Comparison of ENCODE assay signal across 19 mouse cellular contexts in the genomic region with DNA sequence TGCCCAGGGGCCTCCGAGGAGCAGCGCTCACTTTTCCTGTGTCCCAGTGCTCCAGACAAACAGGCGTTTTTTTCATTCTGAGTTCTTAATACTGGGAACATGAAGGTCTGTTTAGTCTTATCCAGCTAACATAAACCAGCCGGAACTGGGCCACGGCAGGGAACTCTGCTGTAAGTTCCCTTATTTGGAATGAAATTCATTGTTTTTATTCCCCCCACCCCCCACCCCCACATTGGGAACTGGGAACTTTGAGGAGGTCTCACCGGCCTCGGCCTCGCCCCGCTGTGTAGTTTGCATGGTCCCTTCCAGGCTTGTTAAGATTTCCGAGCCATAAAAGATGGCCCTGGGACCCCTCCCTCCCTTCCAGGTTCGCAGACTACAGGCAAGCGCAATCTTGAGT. TPM values are rescaled to one million over a fixed set of nuclear protein-coding genes. Genes with fewer than 3 reads are reported as not detected.
DNase-seq lines count a peak whose midpoint lies in the region; ATAC-seq and TF ChIP-seq lines count a peak whose summit lies in the region.
"Had no signal": no experiment of that assay in that cellular context is flagged by ENCODE, and none has a peak within 500 bp of the region (broad histone marks: within the 10 kb centered on the region; RNA-seq: fewer than 3 reads in every experiment).

No protein-coding gene starts in this region.

- H3K36me3 ChIP-seq in heart, embryonic 13.5 days = no peaks in the 10 kb centered on the region
- no peaks in the 10 kb centered on the region for H3K36me3 ChIP-seq in lung, embryonic 16.5 days (ENCODE audit: control insufficient read depth, insufficient read depth, low read length)
- H3K36me3 ChIP-seq in embryonic facial prominence, embryonic 14.5 days (ENCODE audit: control insufficient read depth, insufficient read depth, low read length) = no peaks in the 10 kb centered on the region
- H3K36me3 ChIP-seq in stomach, embryonic 16.5 days (ENCODE audit: control insufficient read depth, insufficient read depth, low read length) = no peaks in the 10 kb centered on the region
- H3K36me3 ChIP-seq in forebrain, postnatal 0 days (ENCODE audit: insufficient read depth) = no peaks in the 10 kb centered on the region
- H3K36me3 ChIP-seq: liver, embryonic 12.5 days; neural tube, embryonic 12.5 days had no signal

- H3K27me3 ChIP-seq in heart, embryonic 13.5 days (replicated peaks) = no peaks in the 10 kb centered on the region
- no peaks in the 10 kb centered on the region for H3K27me3 ChIP-seq in lung, embryonic 16.5 days (ENCODE audit: control insufficient read depth, insufficient read depth, low read depth, low read length)
- no peaks in the 10 kb centered on the region for H3K27me3 ChIP-seq in embryonic facial prominence, embryonic 14.5 days (replicated peaks; ENCODE audit: control insufficient read depth, insufficient read depth, low read length)
- H3K27me3 ChIP-seq in stomach, embryonic 16.5 days (ENCODE audit: control insufficient read depth, insufficient read depth, low read length) = no peaks in the 10 kb centered on the region
- no peaks in the 10 kb centered on the region for H3K27me3 ChIP-seq in forebrain, postnatal 0 days (ENCODE audit: insufficient read depth, low read length)
- H3K27me3 ChIP-seq: neural tube, embryonic 12.5 days had no signal

- H3K27ac ChIP-seq in heart, embryonic 13.5 days (replicated peaks) = peak overlapping the region; percentile 53; the same call in 1 of the 2 replicates
- peak overlapping the region; percentile 78 for H3K27ac ChIP-seq in lung, embryonic 16.5 days (ENCODE audit: low read length)
- H3K27ac ChIP-seq in embryonic facial prominence, embryonic 14.5 days (replicated peaks; ENCODE audit: low read depth, low read length) = no peak overlapping the region; the same call in 1 of the 2 replicates
- H3K27ac ChIP-seq in stomach, embryonic 16.5 days (ENCODE audit: low read length) = peak overlapping the region; percentile 85
- H3K27ac ChIP-seq in forebrain, postnatal 0 days (ENCODE audit: low read depth, low read length) = no peak overlapping the region
- H3K27ac ChIP-seq: liver, embryonic 12.5 days; neural tube, embryonic 12.5 days had no signal

- no peak for TF ChIP-seq POLR2A in lung, adult 2 months (IDR thresholded peaks at IDR 0.05; ENCODE audit: borderline replicate concordance, extremely low read depth, low read depth, low read length)

- H3K4me3 ChIP-seq in heart, embryonic 13.5 days = no peak overlapping the region
- no peak overlapping the region for H3K4me3 ChIP-seq in lung, embryonic 16.5 days (ENCODE audit: low read length)
- no peak overlapping the region for H3K4me3 ChIP-seq in lung, adult 2 months (replicated peaks; ENCODE audit: extremely low read depth, low read depth, low read length)
- H3K4me3 ChIP-seq in embryonic facial prominence, embryonic 14.5 days (ENCODE audit: low read depth, low read length) = no peak overlapping the region
- no peak overlapping the region for H3K4me3 ChIP-seq in stomach, embryonic 16.5 days (replicated peaks; ENCODE audit: low read length)
- H3K4me3 ChIP-seq in forebrain, postnatal 0 days (ENCODE audit: low read depth, low read length) = no peak overlapping the region
- H3K4me3 ChIP-seq: liver, embryonic 12.5 days; neural tube, embryonic 12.5 days had no signal

- H3K9me3 ChIP-seq in heart, embryonic 13.5 days = no peaks in the 10 kb centered on the region
- H3K9me3 ChIP-seq in lung, embryonic 16.5 days (ENCODE audit: control insufficient read depth, low read length) = no peaks in the 10 kb centered on the region
- H3K9me3 ChIP-seq in embryonic facial prominence, embryonic 14.5 days (ENCODE audit: control insufficient read depth, low read length) = no peaks in the 10 kb centered on the region
- H3K9me3 ChIP-seq in stomach, embryonic 16.5 days (replicated peaks; ENCODE audit: control insufficient read depth, low read length) = no peaks in the 10 kb centered on the region
- no peaks in the 10 kb centered on the region for H3K9me3 ChIP-seq in forebrain, postnatal 0 days (ENCODE audit: low read length)
- H3K9me3 ChIP-seq: liver, embryonic 12.5 days; neural tube, embryonic 12.5 days had no signal

- no peak for DNase-seq in heart, adult 18-20 months
- DNase-seq in lung, adult 2 months = no peak
- DNase-seq in embryonic facial prominence, embryonic 14.5 days (ENCODE audit: low spot score) = no peak
- DNase-seq in liver = no peak
- DNase-seq in forebrain, postnatal 0 days = no peak
- DNase-seq: adrenal gland, postnatal 25 days; B cell, adult 2 months; cerebellum, postnatal 25 days; gastrocnemius, postnatal 25 days; lung, postnatal 4 days; thymus, adult 18-20 months had no signal

- WGBS in heart, embryonic 13.5 days = 56% methylated on average over 12 of the region's 12 CpGs
- 30% methylated on average over 12 of the region's 12 CpGs for WGBS in lung, embryonic 16.5 days
- 65% methylated on average over 12 of the region's 12 CpGs for WGBS in lung, adult 2 months
- WGBS in embryonic facial prominence, embryonic 14.5 days = 35% methylated on average over 12 of the region's 12 CpGs
- WGBS in stomach, embryonic 16.5 days = 33% methylated on average over 12 of the region's 12 CpGs
- 70% methylated on average over 12 of the region's 12 CpGs for WGBS in forebrain, postnatal 0 days

- 0 out of 2 replicates have a peak, but pooled peaks cover 5% of the 10 kb centered on the region for H3K4me1 ChIP-seq in heart, embryonic 13.5 days
- no peaks in the 10 kb centered on the region for H3K4me1 ChIP-seq in lung, embryonic 16.5 days (replicated peaks; ENCODE audit: control insufficient read depth, insufficient read depth, low read length)
- H3K4me1 ChIP-seq in lung, adult 2 months (ENCODE audit: control insufficient read depth, insufficient read depth, low read length) = no peaks in the 10 kb centered on the region
- H3K4me1 ChIP-seq in embryonic facial prominence, embryonic 14.5 days (ENCODE audit: control insufficient read depth, insufficient read depth, low read length) = peaks cover 11% of the 10 kb centered on the region
- peaks cover 8% of the 10 kb centered on the region for H3K4me1 ChIP-seq in stomach, embryonic 16.5 days (ENCODE audit: control insufficient read depth, insufficient read depth, low read length)
- H3K4me1 ChIP-seq in forebrain, postnatal 0 days (ENCODE audit: insufficient read depth) = no peaks in the 10 kb centered on the region
- H3K4me1 ChIP-seq: liver, embryonic 12.5 days had no signal

- no peak for ATAC-seq in heart, embryonic 13.5 days (ENCODE audit: extremely low read depth, insufficient number of reproducible peaks, low FRiP score, low TSS enrichment)
- ATAC-seq in lung, embryonic 16.5 days (ENCODE audit: low read depth) = peak; percentile 50; the same call in 1 of the 2 replicates
- ATAC-seq in embryonic facial prominence, embryonic 14.5 days (ENCODE audit: low read depth) = no peak
- ATAC-seq in stomach, embryonic 16.5 days (ENCODE audit: insufficient read depth, low FRiP score) = peak; percentile 65; the same call in 1 of the 2 replicates
- no peak for ATAC-seq in forebrain, postnatal 0 days
- ATAC-seq: liver, embryonic 12.5 days had no signal

- no peak overlapping the region for H3K9ac ChIP-seq in heart, embryonic 13.5 days
- H3K9ac ChIP-seq in lung, embryonic 16.5 days (ENCODE audit: low read length) = 0 out of 2 replicates have a peak overlapping the region, but pooled peaks have one; percentile 5
- H3K9ac ChIP-seq in embryonic facial prominence, embryonic 14.5 days (ENCODE audit: low read depth, low read length) = 0 out of 2 replicates have a peak overlapping the region, but pooled peaks have one; percentile 15
- peak overlapping the region; percentile 48 for H3K9ac ChIP-seq in stomach, embryonic 16.5 days (ENCODE audit: low read length)
- no peak overlapping the region for H3K9ac ChIP-seq in forebrain, postnatal 0 days
- H3K9ac ChIP-seq: liver, embryonic 12.5 days; neural tube, embryonic 12.5 days had no signal

- TF ChIP-seq CTCF in lung, adult 2 months (IDR thresholded peaks at IDR 0.05; ENCODE audit: insufficient read depth, low read length) = no peak
- TF ChIP-seq CTCF in forebrain, postnatal 0 days (IDR thresholded peaks at IDR 0.05; ENCODE audit: low read depth) = no peak

- H3K4me2 ChIP-seq in heart, embryonic 13.5 days = no peak overlapping the region
- H3K4me2 ChIP-seq in lung, embryonic 16.5 days (ENCODE audit: low read depth, low read length) = no peak overlapping the region
- H3K4me2 ChIP-seq in embryonic facial prominence, embryonic 14.5 days (ENCODE audit: low read depth, low read length) = peak overlapping the region; percentile 25; the same call in 1 of the 2 replicates
- peak overlapping the region; percentile 26; the same call in 1 of the 2 replicates for H3K4me2 ChIP-seq in stomach, embryonic 16.5 days (ENCODE audit: low read depth, low read length)
- H3K4me2 ChIP-seq in forebrain, postnatal 0 days (ENCODE audit: low read depth) = no peak overlapping the region
- H3K4me2 ChIP-seq: liver, embryonic 12.5 days; neural tube, embryonic 12.5 days had no signal

RNA-seq across cellular contexts. Expression of a gene that starts 23.4 kb away (rescaled TPM):
- 1.8 and 2.1 TPM in 2 replicates for polyA plus RNA-seq in heart, embryonic 13.5 days (2015; fragmentation: Nextera tagmentation; extraction: Ambion mirVana)
- 1 to 10 TPM; 1.9 TPM for total RNA-seq in heart, adult 18-20 months (2021)
- 4.0 and 4.3 TPM in 2 replicates for polyA plus RNA-seq in lung, embryonic 16.5 days (2015; fragmentation: Nextera tagmentation; extraction: Ambion mirVana)
- 8.3 and 10.1 TPM in 2 replicates for polyA plus RNA-seq in lung, adult 2 months (2012; rRNA removed)
- polyA plus RNA-seq in embryonic facial prominence, embryonic 14.5 days (2014; fragmentation: Nextera tagmentation; extraction: Ambion mirVana) = 7.1 and 8.2 TPM in 2 replicates
- 5.9 and 6.8 TPM in 2 replicates for polyA plus RNA-seq in stomach, embryonic 16.5 days (2015; fragmentation: Nextera tagmentation; extraction: Ambion mirVana)
- 51.5 and 52.1 TPM in 2 replicates for total RNA-seq in forebrain, postnatal 0 days (2014; rRNA removed)
- 11.6 and 15.7 TPM in 2 replicates for polyA plus RNA-seq in forebrain, postnatal 0 days (2015; fragmentation: Nextera tagmentation; extraction: Ambion mirVana)

RNA-seq across cellular contexts. Expression of a gene that starts 44.4 kb away (rescaled TPM):
- not detected in 2 replicates for polyA plus RNA-seq in heart, embryonic 13.5 days (2015; fragmentation: Nextera tagmentation; extraction: Ambion mirVana)
- not detected for total RNA-seq in heart, adult 18-20 months (2021)
- polyA plus RNA-seq in lung, embryonic 16.5 days (2015; fragmentation: Nextera tagmentation; extraction: Ambion mirVana) = not detected in 2 replicates
- not detected in 2 replicates for polyA plus RNA-seq in lung, adult 2 months (2012; rRNA removed)
- polyA plus RNA-seq in embryonic facial prominence, embryonic 14.5 days (2014; fragmentation: Nextera tagmentation; extraction: Ambion mirVana) = not detected in 2 replicates
- polyA plus RNA-seq in stomach, embryonic 16.5 days (2015; fragmentation: Nextera tagmentation; extraction: Ambion mirVana) = not detected in 2 replicates
- not detected in 2 replicates for total RNA-seq in forebrain, postnatal 0 days (2014; rRNA removed)
- 0.19 TPM in 1 of 2 replicates, not detected in the other for polyA plus RNA-seq in forebrain, postnatal 0 days (2015; fragmentation: Nextera tagmentation; extraction: Ambion mirVana)
- total RNA-seq: adrenal gland, postnatal 25 days; gastrocnemius, postnatal 25 days; left cerebral cortex, adult 8-10 months had no signal
- polyA plus RNA-seq: heart, postnatal 0 days; liver, embryonic 12.5 days; midbrain, postnatal 0 days; neural tube, embryonic 12.5 days had no signal

RNA-seq across cellular contexts. Expression of a gene that starts 57.9 kb away (rescaled TPM):
- not detected in 2 replicates for polyA plus RNA-seq in heart, embryonic 13.5 days (2015; fragmentation: Nextera tagmentation; extraction: Ambion mirVana)
- not detected for total RNA-seq in heart, adult 18-20 months (2021)
- not detected in 2 replicates for polyA plus RNA-seq in lung, embryonic 16.5 days (2015; fragmentation: Nextera tagmentation; extraction: Ambion mirVana)
- not detected in 2 replicates for polyA plus RNA-seq in lung, adult 2 months (2012; rRNA removed)
- polyA plus RNA-seq in embryonic facial prominence, embryonic 14.5 days (2014; fragmentation: Nextera tagmentation; extraction: Ambion mirVana) = not detected in 2 replicates
- not detected in 2 replicates for polyA plus RNA-seq in stomach, embryonic 16.5 days (2015; fragmentation: Nextera tagmentation; extraction: Ambion mirVana)
- total RNA-seq in forebrain, postnatal 0 days (2014; rRNA removed) = not detected in 2 replicates
- not detected in 2 replicates for polyA plus RNA-seq in forebrain, postnatal 0 days (2015; fragmentation: Nextera tagmentation; extraction: Ambion mirVana)
- total RNA-seq: adrenal gland, postnatal 25 days; gastrocnemius, postnatal 25 days; left cerebral cortex, adult 8-10 months; midbrain, postnatal 0 days had no signal
- polyA plus RNA-seq: heart, postnatal 0 days; liver, embryonic 12.5 days; midbrain, postnatal 0 days; neural tube, embryonic 12.5 days had no signal

Comparison
In these comparisons a context has a peak if more than half of its experiments do, and no peak if none do; other contexts are left out.
1. ATAC-seq: peak in lung, embryonic 16.5 days (single experiment) and stomach, embryonic 16.5 days (single experiment); none in heart, embryonic 13.5 days (single experiment), embryonic facial prominence, embryonic 14.5 days (single experiment) and forebrain, postnatal 0 days (single experiment).
2. H3K27ac ChIP-seq: peak in heart, embryonic 13.5 days (single experiment), lung, embryonic 16.5 days (single experiment) and stomach, embryonic 16.5 days (single experiment); none in embryonic facial prominence, embryonic 14.5 days (single experiment) and forebrain, postnatal 0 days (single experiment).
3. H3K4me2 ChIP-seq: peak in embryonic facial prominence, embryonic 14.5 days (single experiment) and stomach, embryonic 16.5 days (single experiment); none in heart, embryonic 13.5 days (single experiment), lung, embryonic 16.5 days (single experiment) and forebrain, postnatal 0 days (single experiment).
4. H3K9ac ChIP-seq: peak in lung, embryonic 16.5 days (single experiment), embryonic facial prominence, embryonic 14.5 days (single experiment) and stomach, embryonic 16.5 days (single experiment); none in heart, embryonic 13.5 days (single experiment) and forebrain, postnatal 0 days (single experiment).